Mouse (Mus musculus) splenic B cell, adult 2 months (primary cell): Measurements from ENCODE around the gene Acvr2a.
A peak's percentile ranks its signal among the peaks of the same experiment; 100 is the strongest.

Experiments used
- DNase-seq: peaks from one replicate; pipeline ENCODE4 v3.0.0-alpha.2; 2011; ENCODE audit warnings: low read depth, low spot score
- H3K27me3 ChIP-seq: 2 replicates; pipeline ENCODE4 v1.6.1; 2012; ENCODE audit warnings: mild to moderate bottlenecking, low read length, moderate library complexity, mixed read lengths; ENCODE audit not compliant: control insufficient read depth, poor library complexity, insufficient read depth, severe bottlenecking
- H3K36me3 ChIP-seq: 2 replicates; pipeline ENCODE4 v1.6.1; 2012; ENCODE audit warnings: mild to moderate bottlenecking, low read length, moderate library complexity, mixed read lengths; ENCODE audit not compliant: control insufficient read depth, poor library complexity, insufficient read depth, severe bottlenecking

The Acvr2a gene

DNA sequence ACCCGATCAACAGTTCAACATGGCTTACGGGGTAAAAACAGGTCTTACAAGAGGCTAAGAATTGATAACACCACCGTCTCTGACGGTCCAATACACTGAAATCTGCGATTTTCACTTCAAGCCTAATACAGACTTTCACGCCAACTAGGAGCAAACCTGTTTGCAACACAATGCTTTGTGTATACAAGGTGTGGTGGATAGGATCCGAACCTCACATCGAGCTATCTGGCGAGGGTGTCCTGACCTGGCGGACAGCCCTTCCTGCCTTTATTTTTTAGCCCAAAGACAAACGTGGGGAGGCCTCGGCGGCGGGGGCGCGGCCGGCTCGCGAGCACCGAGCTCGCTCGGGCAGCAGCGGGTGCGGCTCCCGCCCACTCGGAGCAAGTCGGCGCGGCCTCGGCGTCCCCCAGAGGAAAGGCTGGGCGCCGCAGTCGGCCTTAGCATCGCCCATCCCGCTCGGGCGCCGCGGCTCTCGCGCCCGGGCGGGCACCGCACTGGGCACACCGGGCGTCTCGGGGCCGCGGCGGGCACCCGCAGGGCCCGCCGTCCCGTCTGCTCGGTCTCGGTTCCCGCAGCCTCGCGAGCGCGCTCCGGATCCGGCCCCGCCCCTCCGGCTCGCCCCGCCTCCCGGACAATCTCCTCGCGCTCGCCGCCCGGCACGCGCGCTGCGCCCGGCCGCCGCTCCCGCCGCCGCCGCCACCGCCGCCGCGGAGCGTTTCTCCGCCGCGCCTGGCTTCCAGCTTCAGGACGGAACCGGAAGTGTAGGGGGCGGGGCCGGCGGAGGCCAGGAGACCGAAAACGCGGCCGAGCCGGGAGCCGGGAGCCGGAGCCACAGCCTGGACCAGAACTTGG lies at the start of gene Acvr2a:
Acvr2a (plus strand) TSS at position 739 of the 852 bp plus-strand sequence.
- Histone ChIP-seq H3K36me3 (no peaks in the 10 kb centered on the region), H3K27me3 (no peaks in the 10 kb centered on the region)
- DNase-seq: peak; percentile 79

DNA sequence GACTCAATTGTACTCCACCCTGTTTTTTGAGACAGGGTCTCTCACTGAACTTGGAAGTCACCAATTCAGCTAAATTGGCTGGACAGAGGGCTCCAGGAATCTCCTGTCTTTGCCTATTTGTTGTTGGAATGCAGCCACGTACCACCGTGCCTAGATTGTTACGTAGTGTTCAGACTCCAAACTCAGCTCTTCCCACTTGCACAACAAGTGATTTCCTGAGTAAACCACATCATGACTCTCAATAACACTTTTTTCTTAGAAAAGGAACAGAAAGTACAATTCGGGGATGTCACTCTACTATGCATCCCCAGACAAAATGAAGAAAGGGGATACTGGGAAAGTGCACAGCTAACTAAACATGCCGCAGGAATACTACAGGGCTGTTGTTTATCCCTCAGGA lies 47.4 kb upstream of the Acvr2a start:
- no peak for DNase-seq
- H3K27me3 ChIP-seq: no peaks in the 10 kb centered on the region
- no peaks in the 10 kb centered on the region for H3K36me3 ChIP-seq

DNA sequence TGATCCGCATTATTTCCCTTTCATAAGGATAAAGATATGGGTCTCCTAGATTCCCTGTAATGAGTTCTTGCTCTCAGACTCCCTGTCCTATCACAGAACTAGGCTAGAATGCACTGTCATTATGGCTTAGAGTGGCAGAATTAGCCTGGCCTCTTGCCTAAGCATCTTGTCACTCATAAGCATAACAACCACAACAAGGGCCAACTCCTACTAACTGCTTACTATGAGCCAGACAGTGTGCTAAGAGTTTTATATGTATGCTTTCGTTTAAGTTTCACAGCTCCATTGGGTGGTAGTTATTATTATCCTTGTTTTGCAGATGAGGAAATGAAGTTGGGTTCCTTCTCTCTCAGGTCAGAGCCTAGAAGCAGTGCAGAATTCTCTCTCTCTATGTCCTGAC lies 46.1 kb upstream of the Acvr2a start:
- Histone ChIP-seq H3K36me3 (no peaks in the 10 kb centered on the region), H3K27me3 (no peaks in the 10 kb centered on the region)
- no peak for DNase-seq

DNA sequence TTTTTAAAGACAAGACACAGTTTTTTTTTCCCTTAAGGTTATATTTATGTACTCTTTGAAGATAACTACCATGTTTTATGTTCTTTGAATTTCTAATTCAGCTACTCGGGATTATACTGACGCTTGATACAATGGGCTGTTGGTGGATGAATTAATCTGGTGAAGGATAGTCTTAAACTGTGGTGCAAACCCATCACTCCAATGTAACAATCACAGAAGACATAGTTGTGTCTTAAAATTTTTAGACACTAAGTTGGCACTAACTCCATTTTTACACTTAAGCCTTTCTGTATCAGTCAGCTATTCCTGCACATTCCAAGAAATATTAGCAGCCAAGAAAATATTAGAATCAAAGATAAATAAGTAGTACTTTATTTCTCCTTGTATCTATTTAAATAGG lies 45.7 kb upstream of the Acvr2a start:
- no peaks in the 10 kb centered on the region for H3K36me3 ChIP-seq
- H3K27me3 ChIP-seq: no peaks in the 10 kb centered on the region
- no peak for DNase-seq

DNA sequence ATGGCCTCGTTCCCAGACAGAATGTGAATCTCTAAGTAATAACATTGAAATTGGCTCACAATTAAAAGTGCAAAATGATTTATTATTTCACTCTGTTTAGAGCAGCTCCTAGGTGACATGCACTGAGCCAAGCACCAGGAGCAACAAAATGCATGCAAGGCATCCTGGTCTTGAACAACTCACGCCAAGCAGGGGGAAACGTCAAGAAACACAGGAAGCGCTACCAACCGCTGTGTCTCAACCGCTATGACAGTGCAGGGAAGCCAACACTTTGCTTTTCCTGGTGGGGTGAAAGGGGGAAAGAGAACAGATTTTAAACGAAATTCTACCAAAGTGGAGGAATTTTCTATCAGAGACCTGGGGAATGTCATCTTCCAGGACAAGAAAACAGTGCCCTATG lies 43.8 kb upstream of the Acvr2a start:
- no peak for DNase-seq
- Histone ChIP-seq H3K36me3 (no peaks in the 10 kb centered on the region), H3K27me3 (no peaks in the 10 kb centered on the region)

DNA sequence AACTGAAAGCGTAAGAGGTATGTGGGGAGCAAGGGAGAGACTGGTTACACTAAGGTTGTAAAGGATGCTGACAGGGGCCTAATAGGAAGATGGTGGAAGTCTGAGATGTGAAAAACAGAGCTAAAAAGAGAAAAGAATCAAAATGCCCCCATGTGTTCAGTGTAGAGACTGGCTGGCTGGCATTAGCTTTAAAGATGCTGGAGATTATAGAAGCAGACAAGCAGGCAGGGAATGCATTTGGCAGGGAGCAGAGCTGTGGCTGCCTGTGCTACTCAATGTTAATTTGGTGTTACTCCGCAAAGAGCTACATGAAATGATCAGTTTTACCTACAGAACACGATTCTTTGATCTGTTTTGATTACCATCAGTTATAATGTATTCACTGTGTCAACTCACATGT lies 43.3 kb upstream of the Acvr2a start:
- Histone ChIP-seq H3K36me3 (no peaks in the 10 kb centered on the region), H3K27me3 (no peaks in the 10 kb centered on the region)
- DNase-seq: no peak

DNA sequence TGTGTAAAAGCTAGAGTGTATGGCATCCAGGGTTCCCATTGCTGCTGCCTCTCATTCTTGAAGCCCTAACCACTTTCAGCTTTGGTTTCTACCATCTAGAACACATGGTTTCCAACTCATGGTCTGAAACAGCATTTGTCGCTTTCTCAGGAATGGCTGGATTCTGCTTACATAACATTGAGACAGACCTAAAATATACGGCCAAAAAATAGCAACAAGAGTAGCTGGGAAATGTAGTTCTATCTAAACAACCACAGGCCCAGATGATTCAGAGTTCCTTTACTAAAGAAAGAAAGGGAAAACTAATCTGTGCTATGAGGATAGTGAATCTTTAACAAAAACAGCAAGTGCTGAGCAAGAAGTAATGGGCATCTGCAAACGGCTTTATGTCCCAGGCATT lies 38.6 kb upstream of the Acvr2a start:
- H3K27me3 ChIP-seq: no peaks in the 10 kb centered on the region
- no peak for DNase-seq
- H3K36me3 ChIP-seq: no peaks in the 10 kb centered on the region

DNA sequence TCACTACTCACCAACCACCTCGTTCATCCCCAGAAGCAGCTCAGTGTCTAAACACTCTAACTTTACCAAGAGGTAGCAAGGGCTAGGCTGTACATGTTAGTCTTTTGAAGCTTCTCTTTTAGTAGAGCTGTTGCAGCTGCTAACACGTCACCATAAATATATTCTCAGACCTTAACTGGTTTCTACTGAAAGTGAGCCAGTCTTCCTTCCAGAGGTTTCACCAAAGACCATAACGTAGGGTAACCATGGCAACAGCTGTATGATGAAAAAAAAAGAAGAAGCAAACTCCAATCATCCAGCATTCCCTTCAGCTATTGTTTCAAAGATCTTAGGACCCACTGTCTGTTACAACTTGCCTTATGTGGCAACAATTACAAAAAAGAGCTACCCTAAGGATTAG lies 25.0 kb upstream of the Acvr2a start:
- H3K36me3 ChIP-seq: no peaks in the 10 kb centered on the region
- DNase-seq: no peak
- H3K27me3 ChIP-seq: no peaks in the 10 kb centered on the region

DNA sequence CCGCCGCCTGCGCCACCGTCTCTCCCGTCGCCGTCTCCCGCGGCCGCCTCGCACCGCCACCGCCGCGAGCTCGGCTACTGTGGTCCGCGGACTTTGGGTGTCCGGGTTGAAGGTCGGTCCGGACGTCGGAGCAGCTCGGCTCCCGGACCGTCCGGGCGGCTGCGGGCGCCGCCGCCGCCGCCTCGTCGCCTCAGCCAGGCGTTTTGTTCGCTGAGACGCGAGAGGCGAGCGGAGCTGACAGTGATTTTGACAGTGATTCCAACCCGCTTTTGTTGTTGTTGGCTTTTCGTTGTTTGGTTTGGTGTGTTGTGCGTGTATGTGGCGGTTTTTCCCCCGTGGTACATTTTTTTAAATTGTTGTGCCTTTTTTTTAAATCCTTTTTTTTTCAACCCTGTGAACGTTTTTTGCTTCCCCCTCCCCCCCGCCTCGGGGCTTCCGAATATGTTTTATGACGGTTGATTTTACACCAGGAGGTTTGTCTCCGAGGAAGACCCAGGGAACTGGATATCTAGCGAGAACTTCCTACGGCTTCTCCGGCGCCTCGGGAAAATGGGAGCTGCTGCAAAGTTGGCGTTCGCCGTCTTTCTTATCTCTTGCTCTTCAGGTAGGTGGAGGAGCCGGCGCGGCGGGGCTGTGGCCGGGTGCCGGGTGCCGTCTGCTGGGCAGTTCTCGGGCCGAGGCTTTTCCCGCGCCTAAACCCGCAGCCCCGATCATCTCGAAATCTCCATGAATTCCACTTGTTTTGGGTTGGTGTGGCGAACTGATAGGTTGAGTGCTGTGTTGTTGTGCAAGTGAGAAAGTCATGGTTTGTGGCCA lies 522 bp downstream of the Acvr2a start:
- H3K36me3 ChIP-seq: no peaks in the 10 kb centered on the region
- DNase-seq: no peak
- no peaks in the 10 kb centered on the region for H3K27me3 ChIP-seq

DNA sequence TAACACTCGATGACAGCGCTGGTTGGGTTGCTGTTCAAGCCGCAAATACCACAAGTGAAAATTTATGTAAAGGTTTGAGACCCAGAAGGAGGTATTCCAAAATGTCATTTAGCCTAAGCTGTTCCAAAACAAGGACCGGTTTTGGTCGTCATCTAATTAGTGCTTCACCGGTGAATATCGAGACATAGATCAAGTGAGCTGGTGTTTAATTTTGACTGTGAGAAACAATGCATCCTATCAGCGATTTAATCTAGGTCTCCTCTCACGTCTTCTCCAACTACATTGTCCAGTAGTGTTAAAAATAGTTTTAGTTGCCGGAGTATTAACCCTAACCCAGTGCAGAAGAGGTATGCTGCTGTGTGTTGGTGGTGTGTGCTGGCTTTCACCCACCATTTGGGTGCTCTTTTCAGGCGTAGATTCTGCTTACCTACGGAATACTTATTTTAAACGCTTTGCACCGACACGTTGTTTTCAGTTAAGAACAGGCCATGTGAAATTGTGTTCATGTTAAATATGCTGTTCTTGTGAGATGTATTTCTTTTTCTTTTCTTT lies 1.2 kb downstream of the Acvr2a start:
- Histone ChIP-seq H3K27me3 (no peaks in the 10 kb centered on the region), H3K36me3 (no peaks in the 10 kb centered on the region)
- peak; percentile 35 for DNase-seq

DNA sequence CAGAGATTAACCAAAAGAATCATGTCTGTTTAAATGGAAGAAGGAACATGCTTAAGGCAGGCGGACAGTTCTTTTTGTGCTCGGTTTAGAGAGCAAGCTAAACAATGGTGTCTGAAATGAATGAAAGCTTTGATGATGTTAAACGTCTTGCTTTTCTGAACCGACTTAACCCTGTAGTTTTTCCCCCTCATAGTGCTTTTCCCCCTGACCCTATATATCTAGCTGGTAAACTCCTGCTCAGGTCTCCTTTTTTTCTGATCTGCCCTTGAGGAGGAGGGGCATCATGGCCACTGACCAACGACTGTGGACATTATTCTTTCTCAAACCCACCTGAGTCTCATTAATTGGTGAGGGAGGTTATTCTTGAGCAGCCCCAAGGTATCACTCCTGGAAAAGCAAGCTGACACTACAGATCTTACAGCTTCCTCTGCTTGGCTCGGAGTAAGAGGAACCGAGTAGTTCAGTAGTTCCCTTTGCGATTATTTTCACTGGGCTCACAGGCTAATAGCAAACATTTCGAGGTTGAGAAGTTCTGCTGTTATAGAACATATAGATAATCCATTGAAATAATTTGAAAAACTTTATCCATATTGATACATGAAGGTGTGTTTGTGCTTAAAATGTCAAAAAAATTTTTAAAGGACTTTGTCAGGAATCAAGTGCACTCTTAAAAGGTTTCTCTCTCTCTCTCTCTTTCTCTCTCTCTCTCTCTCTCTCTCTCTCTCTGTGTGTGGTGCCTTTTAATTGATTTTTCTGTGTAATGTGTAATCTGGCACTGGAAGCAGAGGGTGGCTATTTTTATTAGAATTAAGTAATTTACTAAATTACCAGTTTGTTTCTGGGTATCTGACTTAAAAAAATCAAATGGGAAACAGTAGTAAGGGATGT lies 2.5 kb downstream of the Acvr2a start:
- H3K36me3 ChIP-seq: no peaks in the 10 kb centered on the region
- no peaks in the 10 kb centered on the region for H3K27me3 ChIP-seq
- peak; percentile 66 for DNase-seq

DNA sequence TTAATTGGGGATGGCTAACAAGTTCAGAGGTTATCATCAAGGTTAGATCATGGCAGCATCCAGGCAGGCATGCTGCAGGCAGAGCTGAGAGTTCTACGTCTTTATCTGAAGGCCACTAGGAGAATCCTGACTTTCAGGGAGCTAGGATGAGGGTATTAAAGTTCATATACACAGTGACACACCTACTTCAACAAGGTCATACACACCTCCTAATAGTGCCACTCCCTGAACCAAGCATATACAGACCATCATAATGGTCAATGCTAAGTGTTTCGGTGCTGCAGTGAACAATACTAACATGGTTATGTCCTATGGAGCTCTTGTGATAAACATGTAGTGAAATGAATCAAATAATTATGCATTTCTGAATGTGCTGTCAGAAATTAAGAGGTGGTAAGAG lies 12.0 kb downstream of the Acvr2a start:
- Histone ChIP-seq H3K27me3 (no peaks in the 10 kb centered on the region), H3K36me3 (no peaks in the 10 kb centered on the region)
- no peak for DNase-seq

DNA sequence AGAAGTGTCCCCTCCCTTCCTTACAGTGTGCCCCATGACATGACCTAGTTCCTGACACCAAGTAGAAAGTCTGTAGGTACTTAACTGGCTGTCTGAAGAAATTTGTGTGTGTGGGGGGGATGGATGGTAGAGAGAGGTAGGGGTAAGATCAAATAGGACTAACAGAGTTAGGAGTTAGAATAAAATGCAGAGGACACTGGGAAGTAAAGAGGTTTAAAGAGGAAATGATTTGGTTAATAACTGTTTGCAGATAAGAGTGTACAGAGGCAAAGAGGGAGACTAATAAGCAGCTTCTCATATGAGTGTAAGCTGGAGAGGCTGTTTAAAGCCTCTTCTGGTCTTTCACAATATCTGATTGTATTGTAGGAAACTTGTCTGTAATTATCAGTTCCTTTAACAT lies 12.5 kb downstream of the Acvr2a start:
- DNase-seq: no peak
- no peaks in the 10 kb centered on the region for H3K36me3 ChIP-seq
- H3K27me3 ChIP-seq: no peaks in the 10 kb centered on the region

DNA sequence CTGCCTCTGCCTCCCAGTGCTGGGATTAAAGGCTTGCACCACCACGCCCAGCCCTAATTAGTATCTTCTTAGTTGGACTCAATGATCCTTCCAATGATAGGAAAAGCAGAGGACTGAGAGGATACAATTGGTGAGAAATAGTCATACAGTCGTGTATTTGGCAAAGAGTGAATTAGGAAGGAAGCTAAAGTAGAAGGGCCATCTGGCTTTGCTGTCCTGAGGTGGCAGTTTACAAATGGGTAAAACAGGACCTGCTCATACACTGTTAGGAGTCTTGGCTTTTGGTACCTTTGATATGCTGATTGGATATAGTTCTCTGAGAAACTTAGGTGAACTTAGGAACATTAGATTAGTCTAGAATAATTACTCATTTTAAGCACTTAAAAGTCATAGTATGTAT lies 16.6 kb downstream of the Acvr2a start:
- no peaks in the 10 kb centered on the region for H3K27me3 ChIP-seq
- no peaks in the 10 kb centered on the region for H3K36me3 ChIP-seq
- DNase-seq: no peak
